Mouse (Mus musculus): Measurements from ENCODE around the gene Wscd1.

Gene Wscd1

DNA sequence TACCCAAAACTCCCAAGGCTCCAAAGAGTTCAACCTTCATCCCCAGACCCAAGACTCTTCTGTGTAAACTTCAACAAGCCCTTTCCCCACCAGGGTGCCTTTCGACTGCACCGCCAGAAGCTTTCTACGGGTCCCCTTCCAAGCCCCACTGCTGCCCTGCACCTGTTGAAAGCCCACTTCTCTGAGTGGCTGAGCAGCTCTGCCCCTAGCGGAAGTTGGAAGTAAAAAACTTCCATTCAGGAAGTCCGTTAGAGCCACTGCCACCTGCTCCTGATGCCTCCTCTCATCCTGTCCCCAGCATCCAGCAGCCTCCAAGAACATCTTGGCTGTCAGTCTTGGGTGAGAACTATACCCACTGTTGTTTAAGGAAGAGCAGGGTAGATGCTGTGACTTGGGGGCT, at the start of gene Wscd1:
Wscd1 (plus strand) TSS at position 250 of the 400 bp plus-strand sequence.
- DNase-seq, result peak; percentile 57

DNA sequence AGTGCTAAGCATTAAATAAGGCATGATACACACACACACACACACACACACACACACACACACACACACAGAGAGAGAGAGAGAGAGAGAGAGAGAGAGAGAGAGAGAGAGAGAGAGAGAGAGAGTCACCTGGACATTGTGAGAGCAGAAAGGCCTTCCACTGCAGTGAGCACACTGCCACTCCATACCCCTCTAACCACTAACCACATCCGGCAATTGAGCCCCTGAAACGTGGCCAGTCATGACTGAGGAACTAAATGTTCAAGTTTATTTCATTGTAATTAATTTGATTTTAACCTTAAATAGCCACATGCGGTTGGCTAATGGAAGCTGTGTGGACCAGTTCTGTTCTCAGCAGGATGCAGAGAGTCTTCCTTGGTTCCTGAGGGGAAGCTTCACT, 21.7 kb upstream of the Wscd1 start:
- DNase-seq, result no peak

DNA sequence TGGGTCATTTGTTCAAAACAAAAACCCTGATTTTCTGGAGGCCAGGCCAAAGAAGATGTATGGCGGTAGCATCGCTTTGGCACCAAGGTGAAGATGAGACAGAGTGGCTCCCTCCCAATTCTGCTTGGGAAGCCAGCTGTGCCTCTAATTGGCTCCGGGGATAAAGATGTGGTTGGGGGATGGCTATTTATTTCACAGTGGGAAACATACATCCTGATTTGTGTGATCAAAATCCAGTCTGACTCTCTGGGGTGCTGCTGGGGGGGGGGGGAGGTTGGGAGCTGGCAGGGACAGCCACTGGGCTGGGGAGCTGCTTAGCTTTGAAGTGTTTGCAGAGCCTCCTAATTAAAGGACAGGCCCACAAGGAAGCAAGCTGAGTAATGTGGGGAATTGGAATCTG, 20.4 kb upstream of the Wscd1 start:
- no peak for DNase-seq

DNA sequence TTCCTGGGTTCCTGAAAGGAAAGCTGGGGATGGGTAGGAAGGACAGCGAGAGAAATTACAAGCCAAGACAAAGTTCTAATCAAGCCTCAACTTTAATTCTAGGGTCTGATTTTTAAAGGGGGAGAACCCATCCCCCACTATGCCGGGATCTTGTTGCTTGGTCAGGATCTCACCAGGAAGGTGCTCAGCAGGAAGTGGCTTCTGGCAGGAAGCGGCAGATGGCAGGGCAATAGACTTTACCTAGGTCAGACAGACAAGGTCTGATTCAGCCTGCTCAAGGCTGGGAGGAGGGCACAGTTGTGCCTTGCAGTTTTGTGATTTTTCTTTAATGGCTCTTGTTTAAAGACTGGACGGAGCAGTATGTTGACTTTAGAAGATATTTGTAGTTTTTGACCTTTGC, 15.9 kb upstream of the Wscd1 start:
- DNase-seq, result no peak

DNA sequence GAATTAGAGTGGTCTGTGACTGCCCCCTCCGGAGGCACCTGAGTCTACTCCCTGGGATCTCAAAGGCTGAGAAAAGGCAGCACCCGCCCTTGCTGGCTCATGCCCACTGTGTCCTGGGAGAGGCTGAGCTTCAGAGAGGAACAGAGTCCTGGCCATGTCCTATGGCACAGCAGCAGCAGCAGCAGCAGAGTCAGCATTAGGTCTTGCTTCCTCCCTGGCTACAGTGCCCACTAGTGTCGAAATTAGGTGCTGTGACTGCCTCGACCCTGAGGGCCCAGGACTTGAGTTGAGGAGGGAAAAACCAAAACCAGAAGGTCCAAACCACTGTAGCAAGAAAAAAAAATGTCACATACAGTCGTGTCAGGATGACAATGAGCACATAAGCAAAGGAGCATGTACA, 12.6 kb upstream of the Wscd1 start:
- DNase-seq, result no peak

DNA sequence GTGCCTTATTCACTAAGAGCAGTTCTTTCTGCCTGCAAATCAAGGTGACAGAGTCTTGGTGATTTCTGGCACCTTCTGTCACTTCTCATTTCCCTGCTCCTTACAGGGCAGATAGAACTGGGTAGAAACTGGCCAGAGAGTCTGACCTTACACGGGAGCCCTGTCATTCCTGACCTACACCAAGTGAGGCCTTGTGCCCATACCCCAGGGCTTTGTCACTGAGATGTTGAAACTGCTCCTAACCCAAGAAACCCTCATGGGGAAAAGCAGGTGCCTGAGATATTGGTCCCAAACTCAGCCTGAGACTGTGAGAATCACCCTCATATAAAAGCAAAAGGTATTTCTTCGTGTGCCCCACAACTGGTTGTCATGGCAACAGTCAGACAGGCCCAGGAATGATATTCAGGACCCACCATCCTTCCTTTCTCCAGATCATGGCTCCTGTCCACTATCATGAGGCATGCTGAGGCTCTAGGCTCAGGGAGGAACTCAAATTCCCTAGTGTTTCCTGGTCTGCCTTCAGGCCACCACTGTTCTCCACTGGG, 11.1 kb upstream of the Wscd1 start:
- no peak for DNase-seq

DNA sequence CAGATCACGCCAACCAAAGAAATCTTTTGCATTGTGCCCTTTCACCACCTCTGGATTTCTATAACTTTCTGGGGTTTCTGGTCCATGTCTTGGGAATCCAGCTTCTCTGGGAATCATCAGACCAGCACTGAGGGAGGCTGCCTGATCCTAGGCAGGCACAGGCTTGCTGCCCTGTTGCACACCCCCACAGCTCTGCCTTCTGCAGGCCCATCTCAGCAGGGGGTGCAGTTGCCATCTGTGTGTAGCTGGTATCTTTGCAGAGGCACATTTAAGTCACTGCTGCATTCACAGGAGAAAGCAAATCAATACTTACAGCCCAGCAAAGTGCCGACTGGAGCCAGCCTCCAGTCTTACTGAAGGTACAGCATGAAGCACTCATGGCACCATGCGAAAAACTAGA, 3.8 kb upstream of the Wscd1 start:
- DNase-seq, result no peak

DNA sequence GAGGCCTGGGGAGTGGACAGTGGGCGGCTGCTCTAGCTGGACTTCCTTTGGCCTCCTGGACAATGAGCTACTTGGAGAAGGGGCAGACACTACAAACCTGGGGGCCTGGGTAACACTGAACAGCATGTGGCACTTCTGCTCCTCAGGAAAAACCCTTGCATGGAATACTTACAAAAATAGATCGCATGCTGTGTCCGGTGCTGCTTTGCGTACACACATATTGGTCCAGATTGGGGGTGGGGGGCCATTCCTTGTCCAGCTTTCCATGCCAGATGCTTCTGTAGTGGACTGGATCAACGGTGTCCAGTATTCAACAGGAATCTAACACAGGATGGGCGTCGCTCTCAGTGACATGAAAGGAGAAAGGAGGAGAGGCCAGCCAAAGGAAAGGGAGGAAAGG, 2.0 kb upstream of the Wscd1 start:
- no peak for DNase-seq

DNA sequence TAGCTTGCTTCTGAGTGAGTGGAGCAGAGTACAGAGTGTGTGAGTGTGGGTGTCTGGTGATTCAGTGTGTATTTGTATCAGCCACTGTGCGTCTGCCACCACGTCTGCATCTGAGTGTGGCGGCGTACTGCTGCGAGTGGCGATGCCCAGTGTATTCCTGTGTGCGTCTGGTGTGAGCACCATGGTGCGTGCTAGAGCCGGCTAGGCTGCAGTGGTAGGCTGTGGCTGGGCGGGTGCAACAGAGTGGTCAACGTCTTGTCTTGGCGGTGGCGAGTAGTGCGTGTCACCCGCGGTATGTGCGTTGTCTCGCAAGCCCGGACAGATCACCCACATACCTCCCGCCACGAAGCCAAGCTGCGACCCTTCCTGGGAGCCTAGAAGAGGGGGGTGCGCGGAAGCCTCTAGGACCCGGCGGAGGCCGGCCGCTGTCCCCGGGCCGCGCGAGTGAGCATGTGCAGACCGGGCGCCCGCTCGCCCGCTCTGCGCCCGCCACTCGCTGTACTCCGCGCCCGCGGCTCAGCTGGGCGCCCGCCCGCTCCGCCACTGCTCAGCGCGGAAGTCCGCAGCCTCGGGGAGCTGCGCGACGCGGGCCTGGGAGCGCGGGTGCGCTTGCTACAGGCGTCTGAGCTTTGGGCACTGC, 934 bp downstream of the Wscd1 start:
- DNase-seq, result peak; percentile 77

DNA sequence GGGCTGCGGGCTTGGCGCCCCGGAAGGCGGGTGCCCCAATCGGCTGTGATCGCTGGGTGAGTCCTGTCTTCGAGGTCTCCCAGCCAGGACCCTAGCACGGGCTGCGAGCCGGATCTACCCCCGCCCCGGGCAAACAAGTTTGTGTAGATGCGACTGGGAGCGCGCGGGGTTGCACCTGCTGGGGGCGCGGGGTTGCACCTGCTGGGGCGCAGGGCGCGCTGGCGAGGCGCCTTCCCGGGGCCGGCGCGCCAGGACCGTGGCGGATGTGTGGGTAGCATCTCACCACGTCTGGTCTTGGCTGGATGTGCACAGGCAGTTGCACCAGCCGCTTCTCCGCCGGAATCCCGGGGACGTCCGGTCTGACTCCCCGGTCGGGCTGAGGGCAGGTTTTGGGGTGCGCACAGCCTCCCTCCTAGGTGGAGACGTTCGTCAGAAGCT, 1.5 kb downstream of the Wscd1 start:
- no peak for DNase-seq

DNA sequence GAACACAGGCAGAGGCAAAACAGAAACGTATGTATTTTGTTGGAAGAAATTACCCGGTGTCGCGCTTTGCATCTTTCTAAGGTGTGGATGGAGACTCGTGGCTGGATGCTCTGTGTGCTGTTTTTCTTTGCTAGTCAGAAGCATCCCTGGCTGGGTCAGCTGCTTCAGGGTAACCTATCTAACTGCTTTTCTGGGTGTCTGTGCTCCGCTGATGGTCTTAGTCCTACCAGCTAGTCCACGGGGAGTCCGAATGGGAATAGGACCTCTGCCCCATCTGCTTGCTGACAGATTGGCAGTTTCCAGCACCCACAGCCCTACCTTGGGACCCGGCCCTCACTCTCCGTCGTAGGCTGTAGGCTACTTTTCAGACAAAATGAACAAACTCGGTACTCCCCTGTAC, 2.0 kb downstream of the Wscd1 start:
- DNase-seq, result no peak

DNA sequence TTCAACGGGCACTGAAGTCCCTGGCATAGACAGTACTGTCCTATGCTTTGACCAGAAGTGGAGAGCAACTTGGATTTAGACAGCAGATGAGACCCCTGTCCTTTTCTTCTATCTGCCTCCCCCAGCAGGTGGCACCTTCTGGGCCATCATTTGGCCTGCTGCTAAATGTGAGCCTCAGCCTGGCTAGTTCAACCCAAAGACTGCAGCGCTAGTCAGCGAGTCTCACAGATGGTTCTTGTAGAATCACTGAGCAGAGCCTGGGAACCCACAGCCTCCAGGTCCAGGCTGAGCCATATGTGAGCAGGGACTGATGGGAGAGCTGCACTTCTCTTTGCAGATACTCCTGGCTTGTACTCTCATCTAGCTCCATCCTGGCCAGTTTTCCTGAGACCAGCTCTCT, 2.9 kb downstream of the Wscd1 start:
- no peak for DNase-seq

DNA sequence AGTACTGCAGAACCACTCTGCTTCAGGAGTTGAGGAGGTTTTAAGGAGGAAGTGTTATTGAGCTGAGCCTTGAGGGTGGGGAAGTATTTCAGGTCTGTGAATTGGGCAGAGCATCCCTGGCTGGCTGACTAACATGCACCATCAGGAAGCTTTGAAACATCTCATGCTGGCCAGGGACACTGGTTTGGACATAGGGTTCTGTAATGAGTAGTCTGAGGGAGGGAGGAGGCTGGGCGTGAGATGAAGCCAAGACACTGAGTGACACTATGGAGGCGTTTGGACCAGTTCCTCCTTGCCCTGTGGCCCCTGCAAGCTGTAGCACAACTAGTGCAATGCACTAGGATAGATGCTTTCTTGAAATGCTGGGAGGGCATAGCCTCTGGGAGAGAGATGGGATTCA, 5.4 kb downstream of the Wscd1 start:
- DNase-seq, result no peak

DNA sequence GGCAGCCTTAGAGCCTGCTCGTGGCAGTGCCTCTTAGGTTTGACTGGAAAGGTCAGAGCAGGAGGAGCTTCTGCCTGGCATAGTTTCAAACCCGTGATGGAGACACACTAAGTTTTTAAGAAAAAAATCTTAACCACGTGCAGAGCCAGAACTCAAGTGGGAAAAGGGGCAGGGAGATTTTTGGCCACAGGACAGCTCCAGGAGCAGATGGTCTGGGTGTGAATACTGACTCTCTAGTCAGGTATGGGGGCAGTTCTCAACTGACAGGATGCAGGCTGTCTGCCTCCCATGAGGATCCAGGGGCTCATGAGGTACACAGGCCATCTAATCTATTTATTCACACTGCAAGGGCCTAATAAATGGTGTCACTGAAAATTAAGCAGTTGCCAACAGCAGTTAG, 6.6 kb downstream of the Wscd1 start:
- no peak for DNase-seq

DNA sequence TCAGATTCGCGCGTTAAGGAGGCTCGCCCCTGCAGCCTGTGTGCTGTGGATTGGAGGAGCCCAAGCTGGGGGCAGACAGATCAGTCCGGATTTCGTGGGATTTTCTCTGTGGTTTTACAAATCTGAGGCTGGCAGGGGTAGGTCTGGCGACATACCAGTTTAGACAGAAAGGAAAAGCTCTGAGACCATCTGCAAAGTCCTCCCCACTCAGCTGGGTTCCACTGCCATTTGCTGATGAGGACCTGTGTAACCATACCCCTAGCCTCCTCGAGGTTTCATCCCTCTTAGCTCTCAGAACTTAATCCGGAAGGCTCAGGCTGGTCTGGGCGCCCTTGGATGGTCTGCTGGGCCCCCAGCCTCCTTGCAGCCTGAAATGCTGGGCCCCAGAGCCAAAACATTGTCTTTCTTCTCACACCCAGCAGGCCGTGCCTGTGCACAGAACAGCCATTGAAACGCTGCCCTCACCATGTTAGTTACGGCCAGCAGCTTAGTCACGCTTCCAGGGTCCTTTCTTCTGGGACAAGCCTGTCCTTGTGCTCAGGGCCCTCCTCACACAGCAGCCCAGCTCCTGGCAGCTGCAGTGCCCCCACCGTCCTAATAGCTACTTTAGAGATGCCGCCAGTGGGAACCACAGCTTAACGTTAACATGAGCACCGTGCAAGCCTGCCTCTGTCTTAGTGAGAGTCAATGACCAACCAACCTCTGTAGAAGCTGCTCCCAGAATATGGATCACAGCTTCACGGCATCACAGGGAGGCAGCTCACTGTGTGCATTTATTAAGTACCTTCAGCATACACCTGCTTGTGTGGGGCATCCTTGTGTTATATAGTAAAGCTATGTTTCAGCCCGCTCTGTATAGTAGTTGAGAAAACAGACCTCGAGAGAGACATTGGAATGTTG, 8.7 kb downstream of the Wscd1 start:
- DNase-seq, result peak; percentile 42

DNA sequence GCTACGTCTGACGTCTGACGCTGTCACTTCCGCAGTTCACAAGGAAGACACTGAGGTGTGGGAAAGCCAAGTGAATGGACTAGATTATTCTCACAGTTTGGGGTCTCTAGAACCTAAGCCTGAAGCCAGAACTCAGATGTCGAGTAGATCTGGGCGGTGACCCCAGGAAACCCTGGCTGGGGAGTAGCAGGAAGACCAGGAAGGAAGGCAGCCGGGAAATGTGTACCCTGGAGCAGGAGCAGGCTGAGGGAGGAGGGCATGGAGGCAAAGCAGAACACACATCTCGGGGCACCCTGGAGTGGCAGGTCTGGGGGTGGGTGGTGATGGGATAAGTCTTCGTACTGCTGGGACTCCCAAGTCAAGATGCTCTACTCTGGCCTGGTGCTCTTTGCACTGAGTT, 11.3 kb downstream of the Wscd1 start:
- no peak for DNase-seq

DNA sequence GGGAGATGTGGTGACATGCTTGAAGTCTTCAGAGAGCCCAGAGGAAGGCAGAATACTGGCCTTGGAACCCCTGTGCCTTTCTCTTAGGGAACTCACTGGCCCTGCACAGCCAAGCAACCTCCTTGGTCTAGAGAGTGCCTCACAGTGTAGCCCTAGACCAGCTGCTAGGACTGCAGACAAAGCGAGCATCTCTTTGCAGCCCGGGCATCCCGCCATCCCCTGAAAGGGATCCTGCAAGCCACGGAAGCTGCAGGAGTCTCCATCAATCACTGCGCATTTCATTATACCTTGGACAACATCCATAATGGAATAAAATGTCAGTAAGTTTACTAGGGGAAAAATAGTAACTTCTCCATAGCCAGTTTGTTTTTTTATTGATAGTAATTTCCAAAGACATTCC, 13.4 kb downstream of the Wscd1 start:
- peak; percentile 68 for DNase-seq

DNA sequence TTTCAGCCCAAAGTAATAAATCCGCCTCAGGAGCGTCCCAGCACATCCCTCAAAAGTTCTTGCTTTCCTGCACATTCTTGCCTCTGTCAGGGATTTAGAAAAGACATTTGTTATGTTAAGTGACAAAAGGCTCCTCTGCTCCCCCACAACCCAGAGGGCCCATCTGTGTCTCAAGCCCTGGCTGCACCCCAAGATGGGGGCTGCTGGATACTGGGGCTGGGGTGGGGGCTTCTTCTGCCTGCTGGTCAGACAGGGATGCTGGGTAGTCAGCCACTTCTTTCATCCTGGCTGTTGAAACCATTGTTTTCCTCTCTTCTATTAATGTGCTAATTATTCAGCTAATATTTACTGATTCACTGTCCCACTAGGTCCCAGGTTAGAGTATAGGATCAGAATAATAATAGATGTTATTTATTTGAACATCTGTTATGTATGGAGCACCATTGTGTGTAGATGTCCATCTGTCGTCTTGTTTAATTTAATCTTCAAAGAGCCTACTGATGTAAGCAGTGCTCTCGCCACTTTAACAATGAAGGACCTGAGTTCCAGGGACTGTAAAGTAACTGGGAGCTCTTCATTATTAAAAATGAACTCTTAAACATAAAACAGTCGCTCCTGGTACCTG, 14.0 kb downstream of the Wscd1 start:
- no peak for DNase-seq

DNA sequence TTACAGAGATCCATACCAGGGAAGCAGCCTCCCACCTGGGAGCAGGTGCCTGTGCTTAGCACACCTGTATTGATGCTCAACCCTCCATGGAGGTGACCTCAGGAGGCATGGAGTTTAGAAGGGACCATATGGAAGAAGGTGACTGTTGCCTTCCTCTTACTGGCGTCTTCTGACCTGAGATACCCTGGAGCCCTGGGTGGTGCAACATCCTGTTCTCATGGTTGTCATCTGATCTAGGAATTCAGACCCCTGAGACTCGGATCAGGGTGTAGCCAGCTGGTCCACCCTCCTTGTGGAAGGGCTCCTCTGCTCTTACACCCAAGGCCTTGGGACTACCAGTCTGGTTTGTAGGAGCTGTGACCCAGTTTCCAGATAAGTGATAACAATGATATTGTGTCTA, 15.0 kb downstream of the Wscd1 start:
- no peak for DNase-seq

DNA sequence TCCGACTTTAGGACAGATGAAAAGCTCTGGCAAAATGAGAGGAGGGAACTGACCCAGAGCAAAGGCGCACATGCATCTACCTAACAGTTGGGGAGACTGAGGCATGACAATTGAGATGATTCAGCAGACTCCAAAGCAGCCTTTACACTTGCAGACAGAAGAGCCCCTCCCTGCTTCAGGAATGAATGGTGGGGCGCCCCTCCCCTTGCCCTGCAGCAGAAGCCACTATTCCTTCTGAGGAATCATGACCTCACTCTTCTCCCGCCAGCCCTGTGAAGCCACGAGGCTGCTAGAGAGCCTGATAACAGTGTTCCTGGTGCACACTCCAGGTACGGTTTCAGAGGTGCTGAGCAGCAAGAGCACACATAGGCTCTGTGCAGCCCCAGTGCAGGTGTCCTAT, 15.6 kb downstream of the Wscd1 start:
- DNase-seq, result no peak

DNA sequence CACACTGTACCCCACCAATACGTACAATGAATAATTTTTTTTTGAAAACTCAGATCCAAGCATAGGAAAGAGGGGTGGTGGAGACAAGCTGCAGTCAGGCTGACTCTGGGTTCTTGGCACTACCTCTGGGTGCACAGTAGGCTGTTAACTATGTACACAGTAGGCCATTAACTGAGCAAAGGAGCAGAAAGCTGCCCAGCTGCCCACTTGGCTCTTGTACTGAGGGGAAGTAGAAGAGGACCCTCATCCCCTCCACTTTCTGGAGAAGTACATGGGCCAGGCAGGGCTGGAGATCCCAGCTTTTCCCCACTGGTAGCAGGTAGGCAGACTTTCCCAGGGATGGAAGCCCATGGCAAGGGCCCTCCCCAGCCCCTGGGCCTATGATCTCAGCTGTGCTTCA, 16.7 kb downstream of the Wscd1 start:
- no peak for DNase-seq

DNA sequence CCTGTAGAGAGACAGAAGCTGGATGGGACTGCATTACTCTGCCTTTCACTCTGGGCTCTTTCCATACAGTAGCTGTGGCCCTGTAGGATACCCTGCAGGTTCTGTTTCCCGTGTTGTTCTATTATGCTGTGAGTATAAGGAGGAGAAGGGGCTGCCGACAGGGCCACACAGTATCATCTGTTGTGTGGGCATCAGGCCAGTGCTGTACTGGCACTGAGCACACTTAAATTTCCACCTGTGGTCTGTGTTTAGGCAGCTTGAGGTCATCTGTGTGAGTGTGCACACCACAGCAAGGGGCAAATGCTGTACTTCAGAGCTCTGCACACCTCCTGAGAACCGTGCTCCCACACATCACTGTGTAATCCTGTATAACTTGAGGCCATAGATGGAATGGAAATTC, 18.0 kb downstream of the Wscd1 start:
- DNase-seq, result no peak

DNA sequence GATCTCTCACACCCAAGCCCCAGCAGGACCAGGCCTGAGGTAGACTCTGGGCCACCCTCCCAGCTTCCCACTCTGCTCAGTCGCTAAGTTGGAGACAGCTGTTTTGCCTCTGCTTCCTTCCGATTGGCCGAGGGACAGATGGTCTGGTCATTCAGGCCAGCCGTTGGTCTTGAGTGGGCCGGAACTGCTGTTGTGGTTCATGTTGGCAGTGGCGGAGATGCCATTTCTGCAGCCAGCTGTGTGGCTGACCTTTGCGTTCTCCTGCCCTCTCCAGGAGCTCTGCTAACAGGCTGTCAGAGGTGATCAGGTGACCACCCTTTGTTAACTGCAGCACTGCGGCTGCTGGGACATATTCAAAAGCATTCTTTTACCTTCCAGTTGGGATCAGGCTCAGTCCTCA, 20.0 kb downstream of the Wscd1 start:
- no peak for DNase-seq

DNA sequence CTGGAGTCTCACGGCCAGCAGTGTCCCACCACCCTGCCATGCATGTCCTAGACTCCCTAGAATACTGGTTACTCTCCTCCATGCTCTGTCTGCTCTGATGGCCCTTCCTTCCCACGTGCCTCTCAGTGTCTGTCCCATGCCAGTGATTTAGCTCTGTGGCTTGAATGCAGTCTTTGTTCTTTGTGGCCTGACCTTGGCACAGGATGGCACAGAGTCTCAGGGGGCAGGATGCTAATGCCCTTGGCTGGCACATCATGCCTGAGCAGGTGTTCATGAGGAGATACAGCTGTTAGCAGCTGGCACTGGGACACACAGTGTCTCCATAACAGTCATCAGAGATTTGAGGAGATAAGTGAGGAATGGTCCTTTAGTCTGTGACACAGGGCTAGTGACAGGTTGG, 20.8 kb downstream of the Wscd1 start:
- no peak for DNase-seq
